Mouse (Mus musculus) small intestine, adult 2 months (tissue): ENCODE data around the gene Ssna1. TPM values are rescaled to one million over a fixed set of nuclear protein-coding genes. Genes with fewer than 3 reads are reported as not detected.
A peak's percentile ranks its signal among the peaks of the same experiment; 100 is the strongest.
"Not testable (repeated sequence)": the region's sequence is repeated elsewhere in the genome, so short reads cannot be mapped to it uniquely, and the experiment has no call there.

Source experiments
- H3K27ac ChIP-seq: fragments of 200-500 bp; 2 replicates; pipeline ENCODE4 v1.5.1; 2012; ENCODE audit warnings: low read depth, low read length, control low read depth, inconsistent platforms; ENCODE audit not compliant: insufficient read depth
- H3K27me3 ChIP-seq: fragments of 200-500 bp; 2 replicates; pipeline ENCODE4 v1.6.1; 2012; ENCODE audit warnings: mild to moderate bottlenecking, moderate library complexity, low read length, inconsistent platforms; ENCODE audit not compliant: control insufficient read depth, insufficient read depth
- H3K36me3 ChIP-seq: fragments of 200-500 bp; 2 replicates; pipeline ENCODE4 v1.6.1; 2012; ENCODE audit warnings: mild to moderate bottlenecking, low read length, control low read depth, inconsistent platforms; ENCODE audit not compliant: control insufficient read depth, insufficient read depth
- H3K4me1 ChIP-seq: fragments of 200-500 bp; 2 replicates; pipeline ENCODE4 v1.6.1; 2012; ENCODE audit warnings: low read length, inconsistent platforms, mixed read lengths; ENCODE audit not compliant: control insufficient read depth, insufficient read depth, insufficient read length
- H3K4me3 ChIP-seq: fragments of 200-500 bp; 2 replicates; pipeline ENCODE4 v1.5.1; 2012; ENCODE audit warnings: low read depth, mild to moderate bottlenecking, control low read depth, inconsistent platforms, low read length, moderate library complexity
- CTCF ChIP-seq: fragments of 200-500 bp; IDR thresholded peaks from 2 replicates; pipeline ENCODE4 v1.5.1; 2012; ENCODE audit warnings: low read depth, mild to moderate bottlenecking, control low read depth, inconsistent platforms, low read length, moderate library complexity, mixed read lengths; ENCODE audit not compliant: insufficient replicate concordance, insufficient read length; ENCODE audit errors: extremely low read depth
- POLR2A ChIP-seq: fragments of 200-500 bp; IDR thresholded peaks from 2 replicates; pipeline ENCODE4 v1.6.1; 2012; ENCODE audit warnings: low read depth, mild to moderate bottlenecking, control low read depth, inconsistent platforms, low read length, moderate library complexity
- whole genome bisulfite sequencing: fragments of 180-500 bp; shearing (Covaris S2); methylation state at CpG from one replicate; pipeline ENCODE4 v1.1.7; 2018; 5-methylcytosine and 5-hydroxymethylcytosine counted together
- polyA plus RNA-seq: library from polyadenylated mRNA; depleted of rRNA; stranded (reverse); fragments of >200 nt; gene quantifications from 2 replicates; pipeline ENCODE4 v1.2.3, GENCODE M21; 2012

The Ssna1 gene
- polyA plus RNA-seq, 1 experiment = 55.9 TPM

DNA sequence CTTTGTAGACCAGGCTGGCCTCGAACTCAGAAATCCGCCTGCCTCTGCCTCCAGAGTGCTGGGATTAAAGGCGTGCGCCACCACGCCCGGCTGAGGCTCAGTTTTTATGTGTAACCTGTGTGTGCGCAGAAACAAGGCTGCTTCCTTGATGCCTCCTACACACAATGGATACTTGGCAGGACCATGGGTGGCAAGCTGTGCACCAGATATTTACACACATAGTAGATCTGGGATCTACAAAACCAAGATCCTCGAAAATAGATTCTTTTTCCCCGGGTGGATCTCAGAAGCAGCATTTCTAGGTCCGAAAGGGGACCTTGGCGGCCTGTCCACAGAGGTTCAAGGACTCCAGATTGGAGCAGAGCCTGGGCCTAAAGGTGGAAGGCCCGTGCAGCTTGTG, 10.4 kb downstream of the Ssna1 start:
- Histone ChIP-seq H3K36me3 (no peaks in the 10 kb centered on the region), H3K4me1 (no peaks in the 10 kb centered on the region; the same call in 1 of the 2 replicates), H3K27ac (peak overlapping the region; percentile 64), H3K4me3 (peak overlapping the region; percentile 58), H3K27me3 (no peaks in the 10 kb centered on the region)
- TF ChIP-seq CTCF (no peak), POLR2A (no peak)
- WGBS = 28% methylated on average over 12 of the region's 12 CpGs

- Histone ChIP-seq H3K4me3 (no peak overlapping the region), H3K27me3 (no peaks in the 10 kb centered on the region), H3K36me3 (no peaks in the 10 kb centered on the region), H3K4me1 (peaks cover 5% of the 10 kb centered on the region), H3K27ac (no peak overlapping the region)
- TF ChIP-seq CTCF (no peak), POLR2A (no peak)
- WGBS = 67% methylated on average over 2 of the region's 2 CpGs
Measured at GRCm38 (mm10) chr2:25258887-25259286, 13.4 kb downstream of the Ssna1 start.

- 80% methylated on average over 5 of the region's 5 CpGs for WGBS
- not testable (repeated sequence) for H3K36me3 ChIP-seq, H3K4me3 ChIP-seq, H3K27me3 ChIP-seq, H3K4me1 ChIP-seq, H3K27ac ChIP-seq
Measured at GRCm38 (mm10) chr2:25257250-25257649, 15.0 kb downstream of the Ssna1 start.

- H3K4me3 ChIP-seq, H3K27ac ChIP-seq, H3K36me3 ChIP-seq, H3K27me3 ChIP-seq, H3K4me1 ChIP-seq: not testable (repeated sequence)
- WGBS = 22% methylated on average over 12 of the region's 12 CpGs
Measured at GRCm38 (mm10) chr2:25256443-25257109, 15.7 kb downstream of the Ssna1 start.

GRCm38 (mm10) chr2:25255284-25255779, 16.9 kb downstream of the Ssna1 start, which contains the start of gene Tmem203:
TSS of gene Tmem203 (plus strand) at chr2:25255439.
- Histone ChIP-seq H3K4me3 (peak within 1 kb of the TSS; percentile 98), H3K27me3 (no peaks in the 10 kb centered on the region), H3K4me1 (peaks cover 5% of the 10 kb centered on the region), H3K36me3 (peaks cover 7% of the 10 kb centered on the region), H3K27ac (peak within 1 kb of the TSS; percentile 69)
- TF ChIP-seq CTCF = no peak
- TF ChIP-seq POLR2A = no peak; the same call in 1 of the 2 replicates
- WGBS = under 1% methylated on average over 39 of the region's 39 CpGs

GRCm38 (mm10) chr2:25252331-25252730, 19.9 kb downstream of the Ssna1 start:
- WGBS = 65% methylated on average over 1 of the region's 1 CpGs

DNA sequence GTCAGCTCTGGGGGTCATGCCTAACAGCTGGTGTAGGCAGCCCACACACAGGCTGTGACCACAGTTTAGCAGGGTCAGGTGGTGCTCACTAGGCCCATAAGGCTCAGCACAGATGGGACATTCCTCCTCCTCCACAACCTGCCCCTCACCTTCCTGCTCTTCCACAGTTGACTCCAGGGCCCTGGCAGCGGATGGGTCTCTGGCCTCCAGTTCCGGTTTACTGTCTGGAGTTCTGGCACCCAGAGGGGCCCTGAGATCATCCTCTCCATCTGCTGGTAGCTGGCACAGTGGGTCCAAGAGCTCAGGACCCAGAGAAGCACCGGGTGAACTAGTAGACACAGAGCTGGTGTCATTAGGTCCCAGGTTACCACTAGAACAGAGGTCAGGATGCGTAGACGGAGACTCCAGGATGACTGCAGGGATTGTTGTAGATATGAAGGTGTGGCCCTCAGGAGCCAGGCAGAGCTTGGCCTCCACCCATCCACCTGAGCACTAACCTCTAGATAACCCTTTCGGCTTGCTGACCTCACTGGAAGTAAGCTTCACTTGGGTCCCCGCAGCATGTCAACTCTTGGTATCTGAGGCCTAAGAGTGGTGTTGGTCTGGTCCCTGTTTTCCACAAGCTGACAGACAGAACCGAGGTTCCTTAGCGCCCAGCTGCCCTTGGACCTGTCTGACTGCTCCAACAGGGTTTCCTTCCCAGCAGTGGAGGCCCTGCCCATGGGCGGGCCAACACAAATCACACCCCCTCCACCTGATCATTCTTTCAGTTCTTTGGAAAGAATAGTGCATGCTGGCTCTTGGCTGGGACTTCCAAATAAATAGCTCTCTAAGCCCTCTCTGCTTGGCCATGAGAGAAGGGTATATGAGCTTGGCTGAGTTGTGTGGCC, 25.8 kb downstream of the Ssna1 start, which contains the start of gene AL732309.1:
Gene AL732309.1, minus strand, starts transcription at position 681 of the 890 bp plus-strand sequence.
- WGBS = 43% methylated on average over 10 of the region's 10 CpGs

More at GRCm38 (mm10) chr2:25252331-25252730, 19.9 kb downstream of the Ssna1 start:
- Histone ChIP-seq H3K4me3 (no peak overlapping the region), H3K36me3 (peaks cover 26% of the 10 kb centered on the region), H3K27ac (no peak overlapping the region), H3K27me3 (no peaks in the 10 kb centered on the region), H3K4me1 (peaks cover 5% of the 10 kb centered on the region)
- TF ChIP-seq POLR2A (no peak), CTCF (peak; percentile 38; the same call in 1 of the 2 replicates)

More for the DNA sequence above, 25.8 kb downstream of the Ssna1 start, which contains the start of gene AL732309.1:
- Histone ChIP-seq H3K36me3 (peaks cover 23% of the 10 kb centered on the region), H3K27ac (peak within 1 kb of the TSS; percentile 85), H3K4me3 (peak within 1 kb of the TSS; percentile 53), H3K27me3 (no peaks in the 10 kb centered on the region; the same call in 1 of the 2 replicates), H3K4me1 (peaks cover 18% of the 10 kb centered on the region)
- TF ChIP-seq POLR2A = peak; percentile 68; the same call in 1 of the 2 replicates
- TF ChIP-seq CTCF = no peak
